Mouse (Mus musculus): ENCODE measurements around the gene Cmtm7.

DNA sequence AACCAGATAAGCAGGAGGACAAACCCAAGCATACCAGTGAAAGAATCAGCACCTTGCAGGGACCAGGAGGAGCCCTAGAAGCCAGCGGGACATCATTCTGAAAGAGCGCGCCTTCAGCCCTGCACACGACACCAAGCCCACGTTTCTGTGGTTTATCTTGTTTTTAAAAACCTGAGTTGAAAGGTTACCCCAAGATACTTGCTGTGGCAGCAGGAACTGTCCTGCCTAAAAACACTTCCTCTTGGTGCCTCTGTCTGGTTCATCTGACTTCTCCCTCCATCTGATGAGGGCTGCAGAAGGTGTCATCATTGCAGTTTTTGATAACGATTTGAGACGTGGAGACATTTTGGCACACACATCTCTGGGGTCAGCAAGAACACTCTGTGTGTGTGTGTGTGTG lies 6.1 kb upstream of the Cmtm7 start:
- no peak for TF ChIP-seq CTCF (IDR thresholded peaks at IDR 0.05; ENCODE audit: low read depth)
- TF ChIP-seq EP300 (IDR thresholded peaks at IDR 0.05; ENCODE audit: low read depth) = no peak

Measured in heart, postnatal 0 days (tissue).